Mouse (Mus musculus): ENCODE results near the gene Oscp1.

Oscp1 gene

DNA sequence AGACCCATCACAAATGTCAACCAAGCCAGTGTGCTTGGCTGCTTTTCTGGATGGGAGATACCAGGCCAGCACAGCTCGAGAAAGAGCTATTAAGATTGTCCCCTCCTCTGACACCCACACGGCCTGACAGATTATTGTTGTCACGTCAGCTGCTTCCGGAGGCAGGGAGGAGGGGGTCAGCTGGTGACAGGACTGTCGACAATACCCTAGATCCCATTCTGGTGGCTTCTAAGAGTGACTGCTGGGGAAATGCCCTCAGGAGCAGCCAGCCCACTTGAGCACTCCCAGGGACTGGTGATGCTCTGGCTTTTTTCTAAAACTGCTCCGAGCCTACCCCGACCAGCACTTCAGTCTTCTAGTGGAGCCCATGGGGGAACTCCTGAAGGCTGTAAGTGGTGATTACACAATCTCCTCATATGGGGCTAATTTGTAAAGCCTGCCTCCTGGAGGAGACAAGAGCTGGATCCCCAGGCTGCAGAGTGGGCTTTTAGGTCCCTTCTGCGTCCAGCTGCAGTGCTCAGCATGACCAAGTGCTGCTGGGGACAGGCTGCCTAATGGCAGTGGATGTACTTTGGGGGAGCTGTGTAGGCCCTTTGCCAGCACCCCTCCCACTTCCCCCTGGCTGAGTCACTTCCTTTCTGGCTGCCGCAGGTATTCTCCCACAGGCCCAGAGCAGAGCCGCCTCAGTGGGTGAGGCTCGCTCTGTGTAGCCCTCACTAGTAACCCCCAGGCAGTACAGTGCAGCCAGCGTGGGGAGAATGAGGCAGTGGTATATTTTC, 52.2 kb downstream of the Oscp1 start:
- DNase-seq (ENCODE audit: low read depth, low spot score): peak; percentile 35

DNA sequence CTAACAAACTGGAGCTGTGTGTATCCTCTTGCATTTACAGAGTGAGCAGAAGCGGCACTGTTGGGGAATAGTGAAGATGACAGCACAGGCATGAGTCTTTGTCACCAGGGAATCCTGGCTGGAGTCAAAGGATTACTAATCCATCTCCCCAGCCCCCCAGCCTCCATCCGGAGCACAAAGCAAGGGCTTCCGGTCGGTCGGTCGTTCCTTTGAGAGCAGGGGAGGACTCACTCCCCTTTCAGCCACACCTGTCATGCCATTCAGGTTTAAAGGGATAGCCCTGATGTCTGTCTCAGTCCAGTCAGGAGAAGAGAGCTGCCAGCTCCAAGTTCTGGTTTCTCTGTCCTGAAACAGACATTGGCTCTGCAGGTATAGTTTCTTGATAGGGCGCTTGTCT, 52.8 kb downstream of the Oscp1 start:
- DNase-seq (ENCODE audit: low read depth, low spot score): peak; percentile 48

DNA sequence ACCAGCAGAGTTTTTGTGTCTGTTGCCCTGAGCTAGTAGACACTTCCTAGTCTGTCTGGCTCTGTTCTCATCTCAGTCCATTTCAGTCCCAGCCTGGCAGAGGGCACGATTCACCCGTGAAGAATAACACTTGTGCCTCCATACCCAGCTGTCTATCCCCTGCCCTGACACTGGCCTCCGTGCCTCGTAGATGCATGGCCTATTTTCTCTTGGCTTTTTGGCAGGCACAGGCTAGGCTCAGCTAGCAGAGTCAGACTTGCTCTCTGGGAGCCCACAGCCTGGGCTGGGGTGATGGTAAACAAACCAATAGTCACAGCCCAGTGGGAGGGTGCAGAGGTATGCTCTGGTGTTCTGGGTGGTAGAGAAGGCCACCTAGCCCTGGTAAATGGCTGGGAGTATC, 54.9 kb downstream of the Oscp1 start:
- DNase-seq (ENCODE audit: low read depth, low spot score): no peak

DNA sequence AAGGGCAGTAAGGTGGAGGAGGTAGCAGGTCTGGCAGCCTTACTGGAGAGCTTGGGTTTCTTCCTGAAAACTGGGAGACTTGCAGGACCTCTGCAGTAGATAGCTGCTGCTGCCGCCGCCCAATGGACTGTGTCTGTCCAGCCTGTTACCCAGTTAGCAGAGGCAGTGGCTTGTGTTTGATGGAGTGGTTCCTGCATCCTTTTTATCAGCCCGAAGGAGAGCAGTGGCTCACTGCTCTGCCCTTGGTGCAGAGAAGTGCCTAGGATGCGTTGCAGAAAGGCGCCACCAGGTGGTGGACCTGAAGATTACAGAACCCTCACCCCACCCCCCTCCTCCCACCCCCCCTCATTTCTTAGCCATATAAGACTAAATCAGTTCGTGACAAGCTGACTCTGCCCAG, 55.6 kb downstream of the Oscp1 start:
- DNase-seq (ENCODE audit: low read depth, low spot score): peak; percentile 50

DNA sequence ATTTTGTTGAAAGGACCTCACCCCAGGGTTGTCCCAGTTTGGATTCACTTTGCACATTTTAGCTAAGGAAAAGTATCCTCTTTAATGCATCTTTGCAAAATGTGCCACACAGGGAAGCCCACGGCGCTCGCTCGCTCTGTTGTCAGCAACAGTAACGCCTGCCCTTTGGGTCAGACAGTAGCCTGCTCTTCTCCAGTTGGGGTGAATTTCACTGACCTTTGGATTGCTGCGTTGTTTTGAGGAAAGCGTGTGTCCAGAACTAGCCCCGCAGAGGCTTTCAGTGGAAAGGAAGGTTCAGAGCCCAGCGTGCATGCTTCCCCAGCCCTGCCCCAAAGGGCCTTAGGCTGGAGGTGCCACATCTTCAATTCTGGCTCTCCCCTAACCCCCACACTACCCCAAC, 57.0 kb downstream of the Oscp1 start:
- no peak for DNase-seq (ENCODE audit: low read depth, low spot score)

DNA sequence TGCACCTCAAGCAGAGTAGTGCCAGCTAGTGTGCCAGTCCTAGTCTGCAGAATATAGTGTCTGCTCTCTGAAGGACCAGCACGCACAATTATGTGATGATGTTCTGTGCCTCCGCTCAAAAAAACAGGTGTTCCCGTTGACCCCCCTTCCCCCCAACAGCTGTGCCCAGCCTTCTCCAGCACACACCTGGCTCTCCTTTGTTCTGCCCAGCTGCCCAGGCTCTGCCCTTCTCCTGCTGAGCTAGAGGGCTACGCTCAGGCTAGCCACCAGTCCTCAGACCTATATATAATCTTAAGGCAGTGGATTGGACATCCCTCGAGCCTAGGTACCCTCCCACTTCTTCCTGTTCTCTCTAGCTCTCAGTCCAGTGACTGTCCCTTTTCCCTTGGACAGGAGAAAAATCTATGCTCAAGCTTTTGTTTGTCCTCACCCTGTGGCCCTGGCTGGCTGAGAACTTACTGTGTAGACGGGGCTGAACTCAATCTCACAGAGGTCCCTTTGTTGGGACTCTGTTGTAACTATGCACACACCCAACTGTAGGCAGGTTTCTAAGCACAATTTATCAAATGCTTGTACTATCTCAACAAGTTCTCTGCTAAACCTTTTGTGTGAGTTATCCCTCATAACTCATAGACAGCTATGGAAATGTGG, 57.6 kb downstream of the Oscp1 start:
- no peak for DNase-seq (ENCODE audit: low read depth, low spot score)

DNA sequence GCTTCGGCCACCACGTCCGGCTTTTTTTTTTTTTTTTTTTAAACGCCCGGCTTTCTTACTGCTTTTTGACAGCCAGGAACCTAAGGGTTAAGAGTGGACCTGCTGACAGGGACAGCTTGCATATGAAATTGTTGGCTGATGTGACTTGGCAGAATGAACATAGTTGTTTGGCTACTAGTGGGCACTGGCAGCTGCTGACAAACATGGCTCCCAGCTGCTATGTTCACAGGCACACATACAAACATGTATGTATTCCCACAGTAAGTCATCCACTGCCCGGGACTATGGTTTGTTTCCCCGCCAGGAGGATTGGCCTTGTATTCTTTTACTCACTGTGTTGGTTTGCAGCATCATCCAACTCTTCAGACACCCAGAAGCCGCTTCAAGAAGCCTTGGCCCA, 58.8 kb downstream of the Oscp1 start:
- DNase-seq (ENCODE audit: low read depth, low spot score): no peak

DNA sequence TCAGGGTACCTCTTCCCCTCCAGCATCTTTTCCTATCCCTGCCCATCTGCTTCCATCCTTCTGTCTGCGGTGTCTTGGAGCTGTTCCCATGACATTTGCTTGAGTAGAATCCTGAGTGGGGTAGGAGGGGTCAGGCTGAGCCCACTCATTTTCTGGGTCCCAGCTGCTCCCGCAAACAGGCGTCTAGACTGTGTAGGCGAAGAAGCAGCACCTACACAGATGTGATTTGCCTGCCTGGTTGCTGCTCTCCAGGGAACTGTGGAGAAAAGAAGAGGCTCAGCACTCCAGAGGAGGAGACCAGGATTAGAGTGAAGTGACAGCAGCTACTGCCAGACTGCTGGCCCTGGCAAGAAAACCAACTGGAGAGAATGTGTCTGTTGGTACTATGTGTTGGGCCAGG, 60.3 kb downstream of the Oscp1 start:
- no peak for DNase-seq (ENCODE audit: low read depth, low spot score)

DNA sequence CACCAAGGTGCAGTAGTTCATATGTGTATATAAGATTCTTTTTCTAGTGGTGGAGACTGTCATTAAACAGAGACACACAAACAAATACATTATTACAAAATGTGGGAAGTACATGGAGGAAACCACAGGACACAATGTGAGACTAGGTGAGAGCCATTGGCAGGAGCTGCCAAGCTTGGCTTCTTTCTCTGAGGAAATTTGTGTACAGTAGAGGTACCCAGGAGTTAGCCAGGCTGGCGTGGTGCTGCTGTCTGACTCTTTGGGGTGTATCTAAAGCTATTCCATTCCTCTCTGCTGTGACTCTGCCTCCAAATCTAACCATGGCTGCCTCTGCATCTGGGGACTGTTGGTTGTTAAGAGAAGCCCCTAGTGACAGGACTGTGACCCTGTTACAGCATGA, 60.7 kb downstream of the Oscp1 start:
- DNase-seq (ENCODE audit: low read depth, low spot score): no peak

DNA sequence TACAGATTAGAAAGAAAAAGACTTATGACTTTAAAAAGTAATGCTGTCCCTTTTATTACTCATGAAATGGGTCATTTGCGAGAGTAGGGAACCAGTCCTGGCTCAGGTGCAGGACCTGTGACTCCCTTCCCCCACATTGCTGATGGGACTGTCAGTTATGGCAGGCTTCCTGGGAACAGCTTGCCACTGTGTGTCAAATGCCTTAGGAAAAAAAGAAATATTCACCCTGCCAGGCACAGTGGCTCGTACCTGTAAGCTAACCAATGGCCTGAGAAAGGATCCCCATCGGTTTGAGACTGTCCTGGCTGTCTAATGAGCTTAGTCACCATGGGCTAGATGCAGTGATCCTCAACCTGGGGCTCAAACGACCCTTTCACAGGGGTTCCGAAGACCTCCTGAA, 61.7 kb downstream of the Oscp1 start:
- no peak for DNase-seq (ENCODE audit: low read depth, low spot score)

DNA sequence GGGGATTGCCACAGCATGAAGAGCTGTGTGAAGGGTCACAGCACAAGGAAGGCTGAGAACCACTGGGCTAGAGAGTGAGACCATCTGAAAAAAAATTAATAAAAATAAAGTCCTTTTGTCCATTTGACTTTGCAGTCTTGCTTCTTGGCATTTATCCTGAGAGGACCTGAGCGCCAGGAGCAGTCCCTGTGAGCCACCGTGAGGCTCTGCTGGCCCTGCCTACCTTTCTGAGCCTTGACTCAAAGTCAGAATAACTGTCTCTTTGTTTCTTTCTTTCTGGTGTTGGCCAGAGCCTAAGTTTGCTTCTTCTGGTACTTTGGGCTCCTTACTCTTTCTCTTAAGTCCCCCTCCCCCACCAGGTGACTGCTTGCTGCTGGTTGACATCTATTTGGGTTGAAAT, 62.1 kb downstream of the Oscp1 start:
- no peak for DNase-seq (ENCODE audit: low read depth, low spot score)

DNA sequence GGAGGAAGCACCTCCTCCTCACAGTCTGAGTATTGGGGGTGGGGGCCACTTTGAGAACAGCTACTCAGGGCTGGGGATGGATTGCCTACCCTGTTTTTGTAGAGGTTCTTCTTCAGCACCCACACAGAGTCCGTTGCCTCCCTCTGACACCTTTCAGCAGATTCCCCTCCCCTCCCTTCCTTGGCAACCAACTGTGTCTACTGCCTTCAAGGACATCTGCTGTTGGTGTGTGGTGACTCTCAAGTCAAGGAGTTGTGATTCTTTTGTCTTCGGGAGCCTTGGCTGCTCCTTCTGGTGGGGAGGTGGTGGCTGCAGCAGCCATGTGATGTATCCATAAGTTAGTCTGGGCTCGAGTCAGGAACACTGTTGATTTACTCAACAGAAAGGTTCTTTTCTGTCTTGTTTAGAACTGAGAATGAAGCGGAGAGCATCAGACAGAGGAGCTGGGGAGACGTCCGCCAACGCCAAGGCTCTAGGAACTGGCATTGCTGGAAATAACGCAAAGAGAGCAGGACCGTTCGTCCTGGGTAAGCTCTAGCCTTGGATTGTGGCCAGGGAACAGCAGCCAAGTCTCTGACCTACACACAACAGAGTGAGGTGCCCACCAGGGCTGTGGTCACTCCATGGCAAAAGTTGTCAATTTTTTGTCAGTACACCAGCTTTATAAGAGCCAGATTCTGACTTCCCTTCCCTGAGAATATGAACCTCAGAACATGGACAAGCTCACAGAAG, 65.1 kb downstream of the Oscp1 start:
- no peak for DNase-seq (ENCODE audit: low read depth, low spot score)

DNA sequence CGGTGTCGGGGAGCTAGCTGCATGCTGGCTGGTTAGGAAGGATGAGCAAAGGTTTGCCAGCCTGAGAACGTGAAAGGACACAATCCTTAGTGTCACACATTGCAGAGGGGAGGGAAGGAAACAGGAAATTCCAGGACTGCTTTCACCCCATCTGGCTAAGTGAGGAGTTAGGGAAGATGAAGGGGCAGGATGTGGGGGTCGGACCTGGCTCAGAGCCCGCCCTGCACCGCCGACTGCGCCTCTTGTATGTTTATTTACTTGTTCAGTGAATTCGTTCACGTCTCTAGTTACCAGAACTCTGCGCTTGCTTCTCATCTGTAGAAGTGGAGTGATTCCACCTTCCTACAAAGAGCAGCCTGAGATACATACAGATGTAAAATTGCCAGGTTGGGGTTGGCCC, 72.1 kb downstream of the Oscp1 start:
- DNase-seq (ENCODE audit: low read depth, low spot score): no peak

DNA sequence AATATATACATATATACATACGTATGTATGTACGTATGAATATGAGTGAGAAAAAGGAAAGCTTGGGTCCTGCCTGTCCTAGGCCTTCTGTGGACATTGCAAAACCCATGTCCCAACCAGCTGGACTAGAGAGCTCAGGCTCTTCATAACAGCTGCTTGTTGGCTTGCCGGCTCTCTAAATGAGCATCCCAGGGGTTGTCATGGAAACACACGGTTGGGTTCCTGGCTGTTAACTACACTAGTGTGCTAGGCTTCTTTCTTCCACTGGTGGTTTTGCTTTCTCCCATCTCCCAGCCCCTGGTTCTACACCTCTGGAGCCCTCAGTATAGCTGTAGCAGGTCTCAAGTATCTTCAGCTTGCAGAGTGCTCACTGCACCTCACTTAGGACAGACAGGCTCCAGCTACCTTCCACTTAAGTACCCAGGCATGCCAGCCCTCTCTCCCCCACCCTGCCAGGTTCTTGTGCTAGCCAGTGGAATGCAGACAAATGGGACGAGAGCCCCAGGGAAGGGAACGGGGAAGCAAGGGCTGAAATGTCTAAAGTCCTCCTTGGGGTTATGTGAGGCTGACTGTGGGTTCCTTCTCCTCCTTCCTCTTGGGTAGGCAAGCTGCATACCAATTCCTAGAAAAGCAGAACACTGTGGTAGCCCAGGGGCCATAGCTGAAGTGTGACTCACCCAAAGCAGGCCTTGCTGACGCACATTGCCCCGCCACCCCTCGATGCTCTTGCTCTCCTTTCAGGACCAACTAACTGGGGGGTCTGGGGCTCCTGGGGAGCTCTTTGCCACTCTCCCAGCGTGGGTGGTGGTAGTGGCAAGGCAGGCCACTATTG, 73.1 kb downstream of the Oscp1 start:
- DNase-seq (ENCODE audit: low read depth, low spot score): no peak

DNA sequence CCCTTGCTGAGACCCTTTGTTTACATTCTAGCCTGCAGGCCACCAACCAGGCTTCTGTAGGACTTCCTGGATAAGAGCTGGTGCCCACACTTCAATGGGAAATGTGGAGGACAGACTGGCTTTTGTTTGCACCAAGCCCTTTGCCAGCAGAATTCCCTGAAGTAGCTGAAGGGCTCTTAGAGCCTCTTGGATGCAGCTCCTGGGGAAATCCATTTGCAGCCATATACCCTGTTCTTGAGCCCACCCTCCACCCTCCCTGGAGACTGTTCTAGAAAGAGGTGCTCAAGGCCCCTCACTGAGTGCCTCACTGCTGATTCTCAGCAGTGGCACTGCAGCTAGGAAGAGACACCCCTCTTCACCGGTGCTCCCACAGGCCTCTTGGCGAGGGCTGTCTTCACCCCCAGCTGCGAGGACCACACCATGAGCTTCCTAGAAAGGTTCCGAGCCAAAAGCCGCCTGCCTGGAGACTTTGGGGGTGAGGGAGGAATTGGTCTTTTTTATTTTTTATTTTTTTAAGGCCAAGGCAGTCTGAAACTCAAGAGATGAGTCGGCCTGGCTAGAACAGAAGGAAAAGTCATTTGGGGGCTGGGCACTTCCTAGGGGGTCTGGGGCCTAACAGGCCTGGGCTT, 74.4 kb downstream of the Oscp1 start:
- DNase-seq (ENCODE audit: low read depth, low spot score): no peak

DNA sequence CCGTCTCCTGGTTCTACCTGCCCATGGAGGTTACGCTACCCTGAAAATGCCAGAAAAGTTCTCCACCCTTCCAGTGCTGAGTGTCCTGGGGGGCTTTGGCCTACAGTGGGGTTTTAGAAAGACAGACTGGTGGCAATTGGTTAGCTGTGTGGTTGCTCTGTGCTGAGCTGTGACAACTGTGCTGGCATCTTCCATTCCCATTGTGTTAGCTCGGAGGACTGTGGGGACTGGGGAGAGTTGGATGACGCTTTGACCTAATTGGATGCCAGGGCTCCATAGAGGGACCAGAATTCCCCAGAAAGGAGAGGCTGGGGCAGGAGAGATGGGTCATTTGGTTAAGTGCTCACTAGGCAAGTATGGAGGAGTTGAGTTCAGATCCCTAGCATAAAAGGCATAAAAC, 75.9 kb downstream of the Oscp1 start:
- DNase-seq (ENCODE audit: low read depth, low spot score): no peak

DNA sequence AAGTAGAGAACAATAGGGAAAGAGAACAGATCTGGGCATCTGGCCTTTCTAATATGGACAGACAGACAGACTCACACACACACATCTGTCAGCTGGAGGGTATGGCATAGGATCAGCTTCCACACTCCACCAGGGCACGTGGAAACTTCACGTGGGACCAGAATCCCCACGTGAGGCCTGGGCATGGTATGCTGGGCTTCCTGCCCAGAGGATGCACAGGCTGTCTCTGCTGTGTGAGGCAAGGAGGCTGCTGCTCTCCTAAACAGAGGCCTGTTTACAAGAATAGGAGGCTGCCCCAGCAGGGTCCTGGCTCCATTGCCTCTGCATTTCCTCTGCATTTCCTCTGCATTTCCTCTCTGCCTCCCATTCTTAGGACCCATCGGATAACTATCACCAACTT, 76.3 kb downstream of the Oscp1 start:
- no peak for DNase-seq (ENCODE audit: low read depth, low spot score)

DNA sequence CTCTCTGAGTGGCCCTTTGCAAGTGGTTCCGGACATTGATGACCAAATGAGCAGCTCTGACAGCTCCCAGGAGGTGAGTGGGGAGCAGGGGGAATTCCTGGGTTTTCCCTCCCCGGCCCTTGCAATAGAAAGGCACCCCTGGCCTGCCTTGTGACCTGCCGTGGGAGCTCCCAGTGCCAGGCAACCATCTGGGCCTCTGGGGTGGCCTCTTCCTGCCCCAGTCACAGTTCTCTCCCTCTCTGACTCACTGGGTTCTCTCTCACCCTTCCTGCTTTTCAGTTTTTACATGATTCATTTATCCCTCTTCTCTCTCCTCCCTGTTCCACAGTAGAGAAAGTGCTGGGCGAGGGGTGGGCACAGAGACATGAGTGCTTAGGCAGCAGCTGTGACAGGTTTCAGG, 79.4 kb downstream of the Oscp1 start:
- DNase-seq (ENCODE audit: low read depth, low spot score): no peak

DNA sequence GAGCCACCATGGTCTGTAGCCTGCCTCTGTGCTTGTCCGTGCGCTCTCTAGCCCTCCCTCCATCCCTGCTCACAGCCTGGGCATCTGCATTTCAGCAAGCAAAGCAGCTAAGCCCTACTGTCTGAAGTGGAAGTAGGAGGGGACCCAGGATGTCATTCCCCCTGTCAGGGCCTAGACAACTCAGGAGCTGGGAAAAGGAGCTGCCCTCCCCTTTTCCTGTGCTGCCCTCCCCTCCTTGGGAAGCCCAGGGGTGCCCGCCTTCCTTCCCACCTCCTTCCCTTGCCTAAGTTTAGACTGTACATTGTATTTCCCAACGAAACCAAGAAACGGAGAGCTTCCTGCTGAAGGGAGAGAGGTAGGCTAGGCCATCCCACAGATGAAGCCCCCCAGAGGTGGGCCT, 82.7 kb downstream of the Oscp1 start:
- DNase-seq (ENCODE audit: low read depth, low spot score): no peak
